Mouse (Mus musculus) liver, postnatal 0 days (tissue): ENCODE measurements around the gene Rps15. TPM values are rescaled to one million over a fixed set of nuclear protein-coding genes. Genes with fewer than 3 reads are reported as not detected.

Experiments
- ATAC-seq: fragments of 200-750 bp; cut with Nextera tagmentation; 2 replicates; pipeline ENCODE4 v1.8.0; 2017; ENCODE audit warnings: mild to moderate bottlenecking, moderate library complexity
- DNase-seq: peaks from one replicate; pipeline ENCODE4 v3.0.0-alpha.2; 2016
- H3K27ac ChIP-seq: fragments of 300-500 bp; sonication (generic); 2 replicates; pipeline ENCODE4 v1.5.1; 2014; ENCODE audit warnings: antibody characterized with exemption, moderate library complexity, mild to moderate bottlenecking, low read depth
- H3K27me3 ChIP-seq: fragments of 300-500 bp; sonication (generic); 2 replicates; pipeline ENCODE4 v1.6.1; 2014; ENCODE audit warnings: low read length, control low read depth, mixed read lengths; ENCODE audit not compliant: insufficient read depth
- H3K36me3 ChIP-seq: fragments of 300-500 bp; sonication (generic); replicated peaks from 2 replicates; pipeline ENCODE4 v1.6.1; 2014; ENCODE audit warnings: mild to moderate bottlenecking, control low read depth, low read length, moderate library complexity, mixed read lengths; ENCODE audit not compliant: insufficient read depth
- H3K4me1 ChIP-seq: fragments of 300-500 bp; sonication (generic); 2 replicates; pipeline ENCODE4 v1.6.1; 2014; ENCODE audit warnings: antibody characterized with exemption, mild to moderate bottlenecking, control low read depth; ENCODE audit not compliant: insufficient read depth
- H3K4me2 ChIP-seq: fragments of 300-500 bp; sonication (generic); 2 replicates; pipeline ENCODE4 v1.6.1; 2014; ENCODE audit warnings: low read depth, mild to moderate bottlenecking, low read length, moderate library complexity, mixed read lengths
- H3K4me3 ChIP-seq: fragments of 300-500 bp; sonication (generic); 2 replicates; pipeline ENCODE4 v1.5.1; 2014; ENCODE audit warnings: low read depth, low read length
- H3K9ac ChIP-seq: fragments of 300-500 bp; sonication (generic); replicated peaks from 2 replicates; pipeline ENCODE4 v1.6.1; 2014; ENCODE audit warnings: mild to moderate bottlenecking, moderate library complexity
- H3K9me3 ChIP-seq: fragments of 300-500 bp; sonication (generic); 2 replicates; pipeline ENCODE4 v1.6.1; 2016; ENCODE audit warnings: mild to moderate bottlenecking, control low read depth, low read length, mixed read lengths
- CTCF ChIP-seq: sonication (generic); IDR thresholded peaks from 2 replicates; pipeline ENCODE4 v1.5.1; 2016; ENCODE audit warnings: antibody characterized with exemption, low read depth
- EP300 ChIP-seq: IDR thresholded peaks from 2 replicates; pipeline ENCODE4 v1.6.1; 2016; ENCODE audit warnings: antibody characterized with exemption, low read depth, mild to moderate bottlenecking
- WGBS: fragments of 180-500 bp; shearing (Covaris S2); extraction: QIAGEN DNeasy Blood & Tissue Kit; methylation state at CpG from one replicate; pipeline ENCODE4 v1.1.7; 2014; ENCODE audit not compliant: insufficient replicate concordance; 5-methylcytosine and 5-hydroxymethylcytosine counted together
- polyA plus RNA-seq: library from polyadenylated mRNA; unstranded; fragments of >200 nt; fragmentation: Nextera tagmentation; extraction: Ambion mirVana; gene quantifications from 2 replicates; pipeline ENCODE4 v1.2.1, GENCODE M21; 2015

Gene Rps15
- polyA plus RNA-seq, 1 experiment from 2014 or later, result 466 TPM

DNA sequence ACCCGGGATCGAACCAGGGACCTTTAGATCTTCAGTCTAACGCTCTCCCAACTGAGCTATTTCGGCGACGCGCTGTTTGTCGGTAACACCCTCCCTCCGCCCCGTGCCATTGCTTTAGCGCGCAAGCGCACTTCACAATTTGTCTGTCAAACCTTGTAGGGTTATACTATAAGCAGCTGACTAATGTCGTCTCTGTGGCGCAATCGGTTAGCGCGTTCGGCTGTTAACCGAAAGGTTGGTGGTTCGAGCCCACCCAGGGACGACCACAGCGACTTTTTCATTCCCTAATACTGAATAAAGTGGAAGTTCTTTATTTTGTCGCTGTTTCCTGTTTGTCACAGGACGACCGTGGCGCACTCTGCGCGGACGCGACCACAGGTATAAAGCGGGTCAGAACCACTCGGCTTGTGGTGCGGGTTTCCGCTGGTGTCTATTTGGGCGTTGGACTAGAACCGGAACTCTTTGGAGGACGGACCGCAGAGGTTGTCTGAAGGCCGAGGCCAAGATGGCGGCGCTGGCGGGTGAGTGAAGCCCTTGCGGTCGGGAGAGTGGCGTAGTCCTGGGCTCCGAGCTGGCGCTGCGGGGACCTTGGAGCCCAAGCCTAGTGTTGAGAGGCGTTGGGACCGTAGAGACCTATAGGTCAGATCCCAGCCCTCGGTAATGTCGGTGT lies 43.1 kb upstream of the Rps15 start, which contains the start of gene Ndufs7:
Gene Ndufs7, plus strand, starts transcription at position 151 of the 670 bp plus-strand sequence.
- no peaks in the 10 kb centered on the region for H3K9me3 ChIP-seq
- peak within 1 kb of the TSS; percentile 88 for H3K27ac ChIP-seq
- ATAC-seq (peak; percentile 92), DNase-seq (peak; percentile 93)
- H3K27me3 ChIP-seq, result no peaks in the 10 kb centered on the region
- H3K4me3 ChIP-seq, result peak within 1 kb of the TSS; percentile 86
- H3K4me2 ChIP-seq, result peak within 1 kb of the TSS; percentile 87
- H3K9ac ChIP-seq, result peak within 1 kb of the TSS; percentile 92
- TF ChIP-seq CTCF (no peak), EP300 (peak; percentile 81)
- peaks cover 17% of the 10 kb centered on the region for H3K4me1 ChIP-seq
- peaks cover 13% of the 10 kb centered on the region for H3K36me3 ChIP-seq
- WGBS, result under 1% methylated on average over 53 of the region's 53 CpGs

DNA sequence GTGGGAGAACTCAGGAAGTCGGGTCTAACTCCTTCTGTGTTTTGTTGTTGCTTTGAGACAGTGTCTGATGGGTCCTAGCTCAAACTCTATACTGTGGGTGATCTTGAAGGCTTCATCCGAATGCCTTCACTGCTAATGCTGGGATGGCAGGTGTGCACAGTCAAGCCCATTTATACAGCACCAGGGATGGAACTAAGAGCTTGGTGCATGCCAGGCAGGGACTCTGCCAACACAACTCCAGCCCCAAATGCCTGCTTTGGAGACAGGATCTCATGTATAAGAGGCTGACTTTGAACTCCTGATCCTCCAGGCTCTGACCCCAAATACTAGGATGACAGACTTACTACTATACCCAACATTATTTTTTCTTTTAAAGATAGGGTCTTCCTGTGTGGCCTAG lies 42.2 kb upstream of the Rps15 start:
- TF ChIP-seq CTCF (no peak), EP300 (no peak)
- H3K27me3 ChIP-seq, result no peaks in the 10 kb centered on the region
- peak overlapping the region; percentile 92 for H3K9ac ChIP-seq
- peak overlapping the region; percentile 86 for H3K4me3 ChIP-seq
- no peak for DNase-seq
- peak overlapping the region; percentile 87 for H3K4me2 ChIP-seq
- ATAC-seq, result no peak
- no peaks in the 10 kb centered on the region for H3K9me3 ChIP-seq
- peaks cover 18% of the 10 kb centered on the region for H3K36me3 ChIP-seq
- WGBS, result 20% methylated on average over 2 of the region's 2 CpGs
- H3K4me1 ChIP-seq, result peaks cover 17% of the 10 kb centered on the region
- peak overlapping the region; percentile 88 for H3K27ac ChIP-seq

DNA sequence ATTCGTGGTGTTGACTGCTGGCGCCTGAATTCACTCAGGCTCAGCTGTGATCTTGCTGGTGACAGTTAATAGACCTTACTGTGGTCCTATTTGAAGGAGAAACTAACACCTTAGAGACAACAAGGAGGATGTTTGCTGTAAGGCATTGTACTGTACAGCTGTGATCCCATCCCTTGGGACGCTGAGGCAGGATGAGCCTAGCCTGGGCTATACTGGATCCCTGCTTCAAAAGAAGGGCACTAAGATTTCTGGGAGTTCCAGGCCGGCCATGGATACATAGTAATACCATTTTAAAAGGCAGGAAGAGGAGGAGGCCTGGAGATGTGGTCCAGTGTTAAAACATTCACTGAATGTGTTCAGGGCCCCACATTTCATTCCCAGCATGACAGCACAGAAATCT lies 41.7 kb upstream of the Rps15 start:
- Histone ChIP-seq H3K4me3 (peak overlapping the region; percentile 86), H3K27ac (no peak overlapping the region), H3K36me3 (peaks cover 23% of the 10 kb centered on the region), H3K9ac (peak overlapping the region; percentile 92; the same call in 1 of the 2 replicates), H3K27me3 (no peaks in the 10 kb centered on the region), H3K4me2 (peak overlapping the region; percentile 87), H3K4me1 (peaks cover 12% of the 10 kb centered on the region), H3K9me3 (no peaks in the 10 kb centered on the region)
- TF ChIP-seq CTCF, result no peak
- TF ChIP-seq EP300, result no peak
- no peak for ATAC-seq
- WGBS, result 80% methylated on average over 4 of the region's 4 CpGs
- no peak for DNase-seq

DNA sequence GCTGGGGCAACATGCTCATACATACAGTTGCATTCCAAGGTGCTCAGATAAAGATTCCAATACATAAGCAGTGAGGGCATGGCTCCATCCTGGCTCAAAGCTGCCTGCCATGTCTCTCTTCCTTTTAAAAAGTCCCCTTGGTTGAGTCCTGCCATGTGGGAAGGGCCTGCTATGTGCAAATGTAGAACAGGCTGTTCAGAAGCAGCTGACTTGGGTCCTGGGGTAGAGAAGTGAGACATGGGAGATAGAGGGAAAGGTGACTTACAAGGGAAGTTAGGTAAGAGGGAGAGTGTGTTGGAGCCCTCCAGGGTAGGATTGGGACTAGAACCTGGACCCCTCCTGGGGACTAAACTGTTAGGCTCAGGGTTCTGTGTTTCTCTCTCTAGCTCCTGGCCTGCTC lies 40.2 kb upstream of the Rps15 start:
- H3K36me3 ChIP-seq, result peaks cover 33% of the 10 kb centered on the region
- TF ChIP-seq CTCF (no peak), EP300 (no peak)
- ATAC-seq, result no peak
- no peak overlapping the region for H3K4me2 ChIP-seq
- peaks cover 12% of the 10 kb centered on the region for H3K4me1 ChIP-seq
- DNase-seq, result no peak
- no peak overlapping the region for H3K27ac ChIP-seq
- no peak overlapping the region for H3K9ac ChIP-seq
- H3K4me3 ChIP-seq, result no peak overlapping the region
- no peaks in the 10 kb centered on the region for H3K9me3 ChIP-seq
- H3K27me3 ChIP-seq, result no peaks in the 10 kb centered on the region

DNA sequence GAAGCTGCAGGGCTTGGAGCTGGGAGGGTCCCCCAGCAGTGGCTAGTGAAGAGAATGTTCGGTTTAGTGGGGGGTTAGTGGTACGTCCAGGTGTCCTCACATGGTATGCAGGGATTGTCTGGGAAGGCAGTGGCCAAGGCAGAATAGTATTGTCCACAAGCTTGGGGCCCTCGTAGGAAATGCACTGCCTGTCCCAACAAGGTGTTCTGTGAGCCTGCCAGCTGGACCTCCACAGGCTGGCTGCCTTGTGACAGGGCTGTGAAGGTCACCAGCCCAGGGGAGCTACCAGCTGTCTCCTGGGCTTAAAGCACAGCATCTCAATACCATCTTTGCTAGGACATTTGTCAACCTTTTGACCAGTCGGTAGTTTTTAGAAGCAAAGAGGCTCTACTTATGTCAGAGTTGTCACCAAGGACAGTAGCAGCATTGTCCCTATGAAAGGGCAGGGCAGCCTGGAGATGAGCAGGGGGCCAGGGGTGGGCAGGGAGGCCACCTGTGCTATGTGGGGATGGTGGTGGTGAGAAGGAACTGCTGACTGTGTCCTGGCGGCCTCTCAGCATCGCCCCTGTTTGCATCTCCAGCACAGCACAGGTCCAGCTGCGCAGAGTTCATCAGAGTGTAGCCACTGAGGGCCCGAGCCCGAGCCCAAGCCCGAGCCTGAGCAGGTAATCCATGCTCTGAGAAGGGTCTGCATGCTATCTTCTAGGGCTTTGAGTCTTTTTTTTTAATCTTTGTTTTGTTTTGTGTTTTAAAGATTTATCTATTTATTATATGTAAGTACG lies 39.6 kb upstream of the Rps15 start:
- Histone ChIP-seq H3K27ac (no peak overlapping the region), H3K4me3 (no peak overlapping the region), H3K4me1 (peaks cover 12% of the 10 kb centered on the region), H3K9ac (no peak overlapping the region), H3K9me3 (no peaks in the 10 kb centered on the region), H3K36me3 (peaks cover 34% of the 10 kb centered on the region), H3K4me2 (no peak overlapping the region), H3K27me3 (no peaks in the 10 kb centered on the region)
- no peak for TF ChIP-seq EP300
- no peak for TF ChIP-seq CTCF
- ATAC-seq (no peak), DNase-seq (no peak)
- WGBS, result 85% methylated on average over 11 of the region's 11 CpGs

DNA sequence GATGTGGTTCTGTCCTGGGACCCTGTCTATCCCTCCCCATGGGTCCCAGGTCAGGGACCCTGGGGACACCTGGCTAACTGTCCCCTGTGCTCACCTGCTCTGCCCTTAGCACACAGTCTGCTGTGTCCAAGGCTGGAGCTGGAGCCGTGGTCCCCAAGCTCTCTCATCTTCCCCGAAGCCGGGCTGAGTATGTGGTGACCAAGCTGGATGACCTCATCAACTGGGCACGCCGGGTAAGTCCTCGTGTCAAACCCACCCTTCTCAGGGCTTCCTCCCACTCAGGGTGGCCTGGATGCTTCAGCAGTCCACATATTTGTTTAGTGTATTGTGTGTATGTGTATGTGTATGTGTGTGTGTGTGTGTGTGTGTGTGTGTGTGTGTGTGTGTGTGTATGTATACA lies 38.7 kb upstream of the Rps15 start:
- ATAC-seq (no peak), DNase-seq (no peak)
- Histone ChIP-seq H3K36me3 (peaks cover 43% of the 10 kb centered on the region), H3K4me1 (peaks cover 13% of the 10 kb centered on the region), H3K9me3 (no peaks in the 10 kb centered on the region), H3K4me2 (no peak overlapping the region), H3K27me3 (no peaks in the 10 kb centered on the region), H3K4me3 (no peak overlapping the region), H3K27ac (no peak overlapping the region), H3K9ac (no peak overlapping the region)
- 88% methylated on average over 6 of the region's 6 CpGs for WGBS
- TF ChIP-seq CTCF (no peak), EP300 (no peak)
